Mouse (Mus musculus): ENCODE results near the gene Cd24a.

GRCm38 (mm10) chr10:43591477-43591876 lies 13.4 kb downstream of the Cd24a start:
- no peak for TF ChIP-seq CTCF (IDR thresholded peaks at IDR 0.05)
- TF ChIP-seq POLR2A (IDR thresholded peaks at IDR 0.05; ENCODE audit: insufficient read depth, low read depth, low read length): no peak
- no peak for TF ChIP-seq EP300 (IDR thresholded peaks at IDR 0.05; ENCODE audit: insufficient read depth, low read depth, low read length)
